Mouse (Mus musculus) liver, adult 2 months (tissue): Measurements from ENCODE around the gene Ifi208. TPM values are rescaled to one million over a fixed set of nuclear protein-coding genes. Genes with fewer than 3 reads are reported as not detected.

Experiments
- DNase-seq: peaks from one replicate; pipeline ENCODE4 v3.0.0-alpha.2; 2011; ENCODE audit warnings: low read depth, low spot score; ENCODE audit errors: extremely low read depth
- H3K27ac ChIP-seq: fragments of 200-500 bp; replicated peaks from 2 replicates; pipeline ENCODE4 v1.5.1; 2012; ENCODE audit warnings: low read depth, mild to moderate bottlenecking, control low read depth, inconsistent platforms, low read length; ENCODE audit not compliant: insufficient read depth
- H3K27me3 ChIP-seq: fragments of 200-500 bp; 2 replicates; pipeline ENCODE4 v1.6.1; 2012; ENCODE audit warnings: mild to moderate bottlenecking, moderate library complexity, low read length, inconsistent platforms; ENCODE audit not compliant: control insufficient read depth, insufficient read depth
- H3K36me3 ChIP-seq: fragments of 200-500 bp; 2 replicates; pipeline ENCODE4 v1.6.1; 2012; ENCODE audit warnings: low read length, inconsistent platforms; ENCODE audit not compliant: control insufficient read depth, insufficient read depth
- H3K4me1 ChIP-seq: fragments of 200-500 bp; 2 replicates; pipeline ENCODE4 v1.6.1; 2011; ENCODE audit warnings: low read length; ENCODE audit not compliant: control insufficient read depth, insufficient read depth
- H3K4me3 ChIP-seq: fragments of 200-500 bp; 2 replicates; pipeline ENCODE4 v1.5.1; 2011; ENCODE audit warnings: low read depth, mild to moderate bottlenecking, control low read depth, low read length, moderate library complexity; ENCODE audit not compliant: insufficient read depth
- H3K79me2 ChIP-seq: fragments of 200-500 bp; 2 replicates; pipeline ENCODE4 v1.6.1; 2012; ENCODE audit warnings: inconsistent platforms, mild to moderate bottlenecking, low read length, moderate library complexity; ENCODE audit not compliant: control insufficient read depth, insufficient read depth
- H3K9ac ChIP-seq: fragments of 200-500 bp; 2 replicates; pipeline ENCODE4 v1.6.1; 2012; ENCODE audit warnings: low read depth, mild to moderate bottlenecking, control low read depth, inconsistent platforms, low read length
- CTCF ChIP-seq: fragments of 200-500 bp; IDR thresholded peaks from 2 replicates; pipeline ENCODE4 v1.5.1; 2011; ENCODE audit warnings: low read depth, low read length, control low read depth
- POLR2A ChIP-seq: fragments of 200-500 bp; IDR thresholded peaks from 2 replicates; pipeline ENCODE4 v1.6.1; 2011; ENCODE audit warnings: low read length, control low read depth; ENCODE audit not compliant: insufficient read depth; ENCODE audit errors: extremely low read depth
- WGBS: fragments of 180-500 bp; shearing (Covaris S2); methylation state at CpG from one replicate; pipeline ENCODE4 v1.1.7; 2018; 5-methylcytosine and 5-hydroxymethylcytosine counted together
- polyA plus RNA-seq: library from polyadenylated mRNA; depleted of rRNA; stranded (reverse); fragments of >200 nt; gene quantifications from 2 replicates; pipeline ENCODE4 v1.2.3, GENCODE M21; 2012; rRNA removed
- total RNA-seq: library from RNA; depleted of rRNA; stranded (reverse); fragments of >200 nt; gene quantifications from 2 replicates; pipeline ENCODE4 v1.2.3, GENCODE M21; 2014; rRNA removed

The Ifi208 gene
- total and polyA plus RNA-seq, 2 experiments: 0.18 to 0.83 TPM

GRCm38 (mm10) chr1:173740537-173740936 lies 67.1 kb downstream of the Ifi208 start:
- H3K9ac ChIP-seq: no peak overlapping the region
- DNase-seq: no peak
- TF ChIP-seq CTCF (no peak), POLR2A (no peak)

GRCm38 (mm10) chr1:173741656-173742055 lies 68.2 kb downstream of the Ifi208 start, which contains the start of gene Ifi207:
Gene Ifi207 (minus strand): TSS chr1:173741747.
- TF ChIP-seq CTCF (no peak), POLR2A (no peak)
- Histone ChIP-seq H3K9ac (peak within 1 kb of the TSS; percentile 57), H3K79me2 (no peaks in the 10 kb centered on the region), H3K27me3 (no peaks in the 10 kb centered on the region), H3K4me1 (no peaks in the 10 kb centered on the region), H3K36me3 (no peaks in the 10 kb centered on the region), H3K4me3 (peak within 1 kb of the TSS; percentile 53), H3K27ac (peak within 1 kb of the TSS; percentile 83)
- peak; percentile 49 for DNase-seq
- WGBS: 39% methylated on average over 4 of the region's 4 CpGs

More at GRCm38 (mm10) chr1:173740537-173740936, 67.1 kb downstream of the Ifi208 start:
- Histone ChIP-seq H3K36me3 (no peaks in the 10 kb centered on the region), H3K27ac (no peak overlapping the region), H3K4me1 (no peaks in the 10 kb centered on the region), H3K4me3 (no peak overlapping the region), H3K27me3 (no peaks in the 10 kb centered on the region), H3K79me2 (no peaks in the 10 kb centered on the region)

GRCm38 (mm10) chr1:173742262-173742661 lies 68.8 kb downstream of the Ifi208 start:
- Histone ChIP-seq H3K27me3 (no peaks in the 10 kb centered on the region), H3K36me3 (no peaks in the 10 kb centered on the region), H3K4me3 (no peak overlapping the region), H3K79me2 (no peaks in the 10 kb centered on the region), H3K9ac (no peak overlapping the region), H3K27ac (peak overlapping the region; percentile 15; the same call in 1 of the 2 replicates), H3K4me1 (no peaks in the 10 kb centered on the region)
- no peak for TF ChIP-seq CTCF
- no peak for TF ChIP-seq POLR2A
- 42% methylated on average over 1 of the region's 1 CpGs for WGBS
- peak; percentile 21 for DNase-seq

Other genes with a start within 250 kb of the Ifi208 start
- 0.67 and 1.4 TPM in 2 replicates for gene Ifi206, start 182.6 kb upstream of the Ifi208 start, total RNA-seq
- 0.26 and 1.3 TPM in 2 replicates for gene Ifi206, start 182.6 kb upstream of the Ifi208 start, polyA plus RNA-seq
- gene Ifi214, start 137.7 kb upstream of the Ifi208 start, total RNA-seq: 0.13 and 0.37 TPM in 2 replicates
- not detected in 2 replicates for gene Ifi214, start 137.7 kb upstream of the Ifi208 start, polyA plus RNA-seq
- gene Ifi213, start 74.4 kb upstream of the Ifi208 start, total RNA-seq: 3.0 and 5.5 TPM in 2 replicates
- gene Ifi213, start 74.4 kb upstream of the Ifi208 start, polyA plus RNA-seq: 0.20 and 1.4 TPM in 2 replicates
- 1.3 and 1.8 TPM in 2 replicates for gene Ifi209, start 42.8 kb upstream of the Ifi208 start, total RNA-seq
- 0.10 and 0.35 TPM in 2 replicates for gene Ifi209, start 42.8 kb upstream of the Ifi208 start, polyA plus RNA-seq
- 2.8 and 3.3 TPM in 2 replicates for gene Ifi207, start 68.1 kb downstream of the Ifi208 start, total RNA-seq
- gene Ifi207, start 68.1 kb downstream of the Ifi208 start, polyA plus RNA-seq: 1.2 and 2.8 TPM in 2 replicates
- gene Ifi204, start 93.3 kb downstream of the Ifi208 start, total RNA-seq: 10.2 and 17.7 TPM in 2 replicates
- 0.41 and 0.99 TPM in 2 replicates for gene Ifi204, start 93.3 kb downstream of the Ifi208 start, polyA plus RNA-seq
- 2.2 and 3.9 TPM in 2 replicates for gene Ifi211, start 239.4 kb downstream of the Ifi208 start, total RNA-seq
- 0.14 and 0.27 TPM in 2 replicates for gene Ifi211, start 239.4 kb downstream of the Ifi208 start, polyA plus RNA-seq